Mouse (Mus musculus) megakaryocyte, embryonic 14.5 days (primary cell): ENCODE results near the gene Arfgef3.

Experiments used
- FLI1 ChIP-seq: IDR thresholded peaks from 2 replicates; pipeline ENCODE4 v1.6.1; 2012; ENCODE audit warnings: low read length, inconsistent platforms, mixed read lengths
- GATA1 ChIP-seq: IDR thresholded peaks from 3 replicates; pipeline ENCODE4 v1.6.1; 2012; ENCODE audit warnings: mixed read lengths, low read length, inconsistent platforms, borderline replicate concordance

DNA sequence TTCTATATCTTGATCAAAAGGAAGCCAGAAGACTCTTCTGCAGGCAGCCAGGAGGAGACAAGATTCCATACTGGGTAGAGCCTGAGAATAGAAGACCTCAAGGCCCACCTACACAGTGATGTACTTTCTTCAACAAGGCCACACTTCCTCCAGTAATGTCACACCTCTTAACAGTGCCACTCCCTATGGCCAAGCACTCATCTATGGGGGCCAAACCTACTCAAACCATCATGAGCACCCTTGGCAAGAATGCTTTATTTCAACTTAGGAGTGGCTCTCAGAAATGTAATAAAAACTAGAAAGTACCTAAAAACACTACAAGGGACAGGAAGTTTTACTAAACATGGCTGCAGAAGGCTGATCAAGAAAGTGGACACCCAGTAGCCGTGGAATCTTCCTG is 15.2 kb downstream of the Arfgef3 start:
- TF ChIP-seq FLI1 (no peak), GATA1 (no peak)
